Mouse (Mus musculus) thymus, postnatal 4 days (tissue): ENCODE data around the gene Gm20521.
"Not testable (repeated sequence)": the region's sequence is repeated elsewhere in the genome, so short reads cannot be mapped to it uniquely, and the experiment has no call there.

Experiments used
- DNase-seq: peaks from one replicate; pipeline ENCODE4 v3.0.0; 2021

Gm20521 gene

GRCm38 (mm10) chr14:54937361-54938182 is 54.3 kb downstream of the Gm20521 start:
- no peak for DNase-seq

- no peak for DNase-seq
Observed at GRCm38 (mm10) chr14:54938431-54939219, 55.4 kb downstream of the Gm20521 start.

- peak; percentile 75 for DNase-seq
Observed at GRCm38 (mm10) chr14:54939434-54940175, 56.4 kb downstream of the Gm20521 start.

GRCm38 (mm10) chr14:54940176-54940530 is 56.9 kb downstream of the Gm20521 start:
- DNase-seq = no peak

- no peak for DNase-seq
Observed at GRCm38 (mm10) chr14:54941024-54941978, 58.1 kb downstream of the Gm20521 start.

GRCm38 (mm10) chr14:54942479-54942878 is 59.2 kb downstream of the Gm20521 start:
- no peak for DNase-seq

GRCm38 (mm10) chr14:54943971-54944370 is 60.7 kb downstream of the Gm20521 start:
- DNase-seq = no peak

- no peak for DNase-seq
Observed at GRCm38 (mm10) chr14:54944939-54945338, 61.7 kb downstream of the Gm20521 start.

GRCm38 (mm10) chr14:54945975-54946704 is 62.9 kb downstream of the Gm20521 start:
- no peak for DNase-seq

- not testable (repeated sequence) for DNase-seq
Observed at GRCm38 (mm10) chr14:54947008-54947407, 63.8 kb downstream of the Gm20521 start.
